Mouse (Mus musculus) cortical plate, adult 2 months (tissue): ENCODE data around the gene Hspa4.

Experiments
- CTCF ChIP-seq: fragments of 200-500 bp; IDR thresholded peaks from 2 replicates; pipeline ENCODE4 v1.5.1; 2011; ENCODE audit warnings: mild to moderate bottlenecking, control low read depth, low read length; ENCODE audit not compliant: insufficient read depth; ENCODE audit errors: extremely low read depth
- POLR2A ChIP-seq: fragments of 200-500 bp; IDR thresholded peaks from 2 replicates; pipeline ENCODE4 v1.6.1; 2011; ENCODE audit warnings: mild to moderate bottlenecking, low read length, control low read depth; ENCODE audit not compliant: insufficient read depth; ENCODE audit errors: extremely low read depth

DNA sequence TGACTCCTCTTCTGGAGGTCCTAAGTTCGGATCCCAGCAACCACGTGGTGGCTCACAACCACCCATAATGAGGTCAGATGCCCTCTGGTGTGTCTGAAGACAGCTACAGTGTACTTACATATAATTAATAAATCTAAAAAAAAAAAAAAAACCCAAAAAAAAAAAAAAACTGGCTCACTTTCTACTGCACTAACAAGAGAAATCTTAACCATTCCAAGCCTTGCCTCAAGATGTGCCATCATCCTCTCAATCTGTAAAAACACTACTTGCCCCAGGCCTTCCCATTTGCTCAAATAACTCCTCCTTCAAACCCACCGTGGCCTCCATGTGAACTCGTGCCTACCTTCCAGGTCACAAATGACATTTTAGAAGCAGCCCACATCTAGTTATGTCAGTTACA, 3.4 kb downstream of the Hspa4 start:
- no peak for TF ChIP-seq CTCF
- TF ChIP-seq POLR2A, result no peak
